Mouse (Mus musculus) bone marrow macrophage, adult 2 months (primary cell): ENCODE results near the gene Lcn8.

Experiments
- CTCF ChIP-seq: IDR thresholded peaks from 2 replicates; pipeline ENCODE4 v1.5.1; 2012; ENCODE audit warnings: low read depth, mild to moderate bottlenecking, low read length, moderate library complexity
- POLR2A ChIP-seq: IDR thresholded peaks from 2 replicates; pipeline ENCODE4 v1.6.1; 2012; ENCODE audit warnings: mild to moderate bottlenecking, low read depth, low read length, borderline replicate concordance

DNA sequence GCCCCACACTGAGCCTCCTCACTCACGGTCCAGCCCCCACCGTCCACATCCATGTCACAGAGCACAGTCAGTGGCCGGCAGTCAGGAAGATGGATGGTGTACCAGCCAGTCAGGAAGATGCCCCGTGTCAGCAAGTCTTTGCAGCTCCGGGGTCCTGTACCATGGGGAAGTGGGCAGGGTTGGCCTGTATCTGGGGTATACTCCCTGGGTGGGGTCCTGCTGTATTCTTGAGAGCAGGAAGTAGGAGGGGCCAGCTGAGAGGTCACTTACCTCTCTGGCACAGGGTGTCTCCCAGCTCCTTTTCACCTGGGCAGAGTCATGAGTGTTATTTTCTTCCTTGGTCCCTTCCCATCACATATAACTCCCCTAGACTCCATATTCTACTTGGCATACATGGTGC, 26.9 kb upstream of the Lcn8 start:
- TF ChIP-seq CTCF (no peak), POLR2A (no peak)
